Mouse (Mus musculus): ENCODE measurements around the gene Acap2. TPM values are rescaled to one million over a fixed set of nuclear protein-coding genes. Genes with fewer than 3 reads are reported as not detected.

Acap2 gene
- polyA plus RNA-seq, 1 experiment from 2014 or later, result 17.7 TPM

DNA sequence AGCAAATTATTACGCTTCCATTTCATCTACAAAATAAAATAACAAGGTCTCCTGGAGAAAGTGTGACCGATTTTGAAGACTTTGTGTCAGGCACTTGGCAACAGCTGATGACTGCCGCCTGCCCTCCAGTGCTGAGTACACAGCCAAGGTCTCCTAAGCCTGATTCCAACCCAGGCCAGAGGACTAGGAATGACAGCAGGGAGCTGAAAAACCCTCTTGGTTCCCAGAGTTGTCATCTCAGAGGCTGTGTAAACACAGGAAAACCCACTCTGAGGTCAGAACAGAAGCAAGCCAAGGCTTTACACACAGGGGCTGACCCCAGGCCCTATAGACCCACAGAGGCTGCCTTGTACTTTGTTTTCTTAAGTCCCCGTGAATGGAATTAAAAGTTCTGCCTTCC is 35.1 kb downstream of the Acap2 start:
- Histone ChIP-seq H3K4me1 (peaks cover 19% of the 10 kb centered on the region), H3K9me3 (replicated peaks) (no peaks in the 10 kb centered on the region), H3K9ac (no peak overlapping the region), H3K36me3 (no peaks in the 10 kb centered on the region), H3K27ac (no peak overlapping the region), H3K4me3 (replicated peaks) (no peak overlapping the region), H3K27me3 (no peaks in the 10 kb centered on the region), H3K4me2 (no peak overlapping the region)
- ATAC-seq (replicated peaks; ENCODE audit: low FRiP score), result no peak
- WGBS, result 61% methylated on average over 4 of the region's 4 CpGs

DNA sequence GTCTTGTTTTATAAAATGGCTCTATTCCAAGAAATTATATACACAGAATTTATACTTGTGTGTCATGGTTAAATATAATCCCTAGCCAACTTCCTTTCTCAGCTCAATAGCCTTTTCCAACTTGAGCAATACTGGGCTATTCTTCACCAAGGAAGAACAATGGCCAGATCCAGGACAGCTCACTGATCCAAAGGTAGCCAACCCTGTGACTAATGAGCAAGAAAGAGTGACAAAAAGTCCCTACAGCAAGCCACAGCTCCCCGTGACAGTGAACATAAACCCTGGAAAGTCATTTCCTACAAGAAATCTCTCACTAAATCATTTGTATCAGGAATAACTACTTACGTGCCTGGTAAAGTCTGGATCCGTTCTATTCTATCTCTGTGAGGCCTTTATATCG is 35.6 kb downstream of the Acap2 start:
- Histone ChIP-seq H3K9me3 (replicated peaks) (no peaks in the 10 kb centered on the region), H3K4me2 (no peak overlapping the region), H3K4me1 (peaks cover 19% of the 10 kb centered on the region), H3K27ac (no peak overlapping the region), H3K9ac (no peak overlapping the region), H3K4me3 (replicated peaks) (no peak overlapping the region), H3K27me3 (no peaks in the 10 kb centered on the region), H3K36me3 (no peaks in the 10 kb centered on the region)
- ATAC-seq (replicated peaks; ENCODE audit: low FRiP score), result no peak
- 65% methylated on average over 4 of the region's 4 CpGs for WGBS

GRCm38 (mm10) chr16:31164125-31164524 is 36.9 kb downstream of the Acap2 start:
- no peak overlapping the region for H3K4me2 ChIP-seq
- no peak overlapping the region for H3K27ac ChIP-seq
- H3K4me1 ChIP-seq, result peaks cover 19% of the 10 kb centered on the region
- no peak overlapping the region for H3K4me3 ChIP-seq (replicated peaks)
- no peak for ATAC-seq (replicated peaks; ENCODE audit: low FRiP score)
- no peaks in the 10 kb centered on the region for H3K27me3 ChIP-seq
- H3K36me3 ChIP-seq, result peaks cover 6% of the 10 kb centered on the region; the same call in 1 of the 2 replicates
- H3K9ac ChIP-seq, result no peak overlapping the region
- H3K9me3 ChIP-seq (replicated peaks), result no peaks in the 10 kb centered on the region
- 87% methylated on average over 4 of the region's 4 CpGs for WGBS

- 75% methylated on average over 6 of the region's 6 CpGs for WGBS
- no peak for ATAC-seq (replicated peaks; ENCODE audit: low FRiP score)
- Histone ChIP-seq H3K27me3 (no peaks in the 10 kb centered on the region), H3K4me2 (no peak overlapping the region), H3K4me1 (no peaks in the 10 kb centered on the region), H3K9ac (no peak overlapping the region), H3K9me3 (replicated peaks) (peaks cover 15% of the 10 kb centered on the region), H3K27ac (no peak overlapping the region), H3K4me3 (replicated peaks) (no peak overlapping the region), H3K36me3 (peaks cover 39% of the 10 kb centered on the region)
Measured at GRCm38 (mm10) chr16:31160486-31160885, 40.6 kb downstream of the Acap2 start.

DNA sequence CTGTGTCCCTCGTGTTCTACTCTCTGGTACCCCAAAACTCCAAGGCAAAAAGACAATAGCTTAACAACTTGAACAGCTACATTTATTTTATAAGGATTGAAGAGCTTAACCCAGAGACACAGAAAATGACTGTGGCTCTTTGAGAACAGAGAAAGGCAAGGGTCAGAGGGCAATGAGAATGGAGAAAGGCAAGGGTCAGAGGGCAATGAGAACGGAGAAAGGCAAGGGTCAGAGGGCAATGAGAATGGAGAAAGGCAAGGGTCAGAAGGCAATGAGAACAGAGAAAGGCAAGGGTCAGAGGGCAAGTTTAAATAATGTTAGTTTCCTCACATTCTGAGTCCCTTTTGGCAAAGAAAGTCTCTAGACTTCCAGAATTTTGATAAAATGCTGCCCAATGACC is 41.6 kb downstream of the Acap2 start:
- Histone ChIP-seq H3K4me3 (replicated peaks) (no peak overlapping the region), H3K9ac (no peak overlapping the region), H3K27me3 (no peaks in the 10 kb centered on the region), H3K27ac (no peak overlapping the region), H3K4me2 (no peak overlapping the region), H3K4me1 (no peaks in the 10 kb centered on the region), H3K36me3 (peaks cover 49% of the 10 kb centered on the region), H3K9me3 (replicated peaks) (peaks cover 15% of the 10 kb centered on the region)
- WGBS, result 49% methylated on average over 2 of the region's 2 CpGs
- ATAC-seq (replicated peaks; ENCODE audit: low FRiP score), result no peak

DNA sequence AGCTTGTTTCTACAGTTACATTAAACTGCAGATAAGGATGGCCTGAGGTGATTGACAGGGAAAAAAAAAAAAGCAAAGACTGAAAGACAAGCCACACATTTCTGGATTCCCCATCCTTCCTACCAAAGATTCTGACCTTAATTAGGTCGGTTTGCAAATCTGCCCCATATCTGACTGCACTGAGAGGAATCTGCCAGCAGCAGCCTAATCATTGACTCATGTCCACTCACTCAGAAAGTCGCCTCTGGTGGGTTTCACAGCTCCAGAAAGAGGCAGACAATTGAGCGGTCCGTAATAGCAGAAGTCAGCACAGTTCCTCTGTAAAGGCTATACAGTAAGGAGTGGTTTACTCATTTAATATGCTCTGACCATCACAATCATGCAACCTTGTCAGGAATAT is 51.2 kb downstream of the Acap2 start:
- 94% methylated on average over 4 of the region's 4 CpGs for WGBS
- ATAC-seq (replicated peaks; ENCODE audit: low FRiP score), result no peak
- H3K4me3 ChIP-seq (replicated peaks), result no peak overlapping the region

DNA sequence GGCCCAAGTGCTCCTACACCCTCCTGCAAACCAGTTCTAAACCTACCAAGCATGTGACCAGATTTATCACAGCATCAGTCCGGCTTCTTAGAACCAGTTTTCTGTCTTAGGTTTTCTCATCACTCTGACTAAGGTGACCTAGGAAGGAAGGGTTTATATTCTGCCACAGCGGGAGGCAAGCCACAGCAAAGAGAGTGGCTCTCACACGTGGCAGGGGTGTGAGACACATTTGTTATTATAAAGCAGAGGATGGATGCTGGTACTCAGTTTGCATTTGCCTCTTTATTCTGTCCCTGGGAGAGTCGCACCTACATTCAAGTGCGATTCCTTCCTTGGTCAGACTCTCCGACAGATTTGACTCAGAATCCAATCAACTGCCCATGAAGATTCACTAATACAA is 52.2 kb downstream of the Acap2 start:
- Histone ChIP-seq H3K27ac (no peak overlapping the region), H3K27me3 (no peaks in the 10 kb centered on the region), H3K36me3 (peaks cover 25% of the 10 kb centered on the region), H3K4me3 (replicated peaks) (no peak overlapping the region), H3K9ac (no peak overlapping the region), H3K4me2 (no peak overlapping the region), H3K4me1 (no peaks in the 10 kb centered on the region), H3K9me3 (replicated peaks) (no peaks in the 10 kb centered on the region)
- WGBS, result 77% methylated on average over 6 of the region's 6 CpGs
- no peak for ATAC-seq (replicated peaks; ENCODE audit: low FRiP score)

More for the DNA sequence above, 51.2 kb downstream of the Acap2 start:
- no peak overlapping the region for H3K9ac ChIP-seq
- no peaks in the 10 kb centered on the region for H3K9me3 ChIP-seq (replicated peaks)
- H3K36me3 ChIP-seq, result peaks cover 34% of the 10 kb centered on the region
- no peak overlapping the region for H3K4me2 ChIP-seq
- H3K4me1 ChIP-seq, result no peaks in the 10 kb centered on the region
- H3K27me3 ChIP-seq, result no peaks in the 10 kb centered on the region
- no peak overlapping the region for H3K27ac ChIP-seq

GRCm38 (mm10) chr16:31147766-31148165 is 53.3 kb downstream of the Acap2 start:
- Histone ChIP-seq H3K4me1 (no peaks in the 10 kb centered on the region), H3K27me3 (no peaks in the 10 kb centered on the region), H3K9ac (no peak overlapping the region), H3K4me3 (replicated peaks) (no peak overlapping the region), H3K27ac (no peak overlapping the region), H3K4me2 (no peak overlapping the region), H3K36me3 (peaks cover 20% of the 10 kb centered on the region), H3K9me3 (replicated peaks) (no peaks in the 10 kb centered on the region)
- ATAC-seq (replicated peaks; ENCODE audit: low FRiP score), result no peak
- 84% methylated on average over 6 of the region's 6 CpGs for WGBS

DNA sequence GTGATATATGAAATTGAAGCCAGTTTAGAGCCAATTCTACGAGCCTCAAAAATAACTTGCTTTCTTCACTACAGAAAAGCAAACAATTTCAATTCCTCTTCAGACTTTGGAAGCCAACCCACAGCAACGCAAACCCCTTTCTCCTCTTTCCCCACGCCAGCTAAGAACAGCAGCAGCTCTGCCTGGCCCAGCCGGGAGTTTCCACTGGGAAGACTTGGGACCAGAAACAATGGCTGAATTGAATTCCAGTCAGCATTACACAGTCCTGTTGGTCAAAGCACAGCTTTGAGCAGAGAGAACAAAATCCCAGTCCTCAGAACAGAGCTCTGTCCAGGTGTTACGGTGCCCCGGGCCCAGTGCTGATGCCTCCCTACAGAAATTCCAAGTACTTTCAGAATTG is 59.1 kb downstream of the Acap2 start:
- Histone ChIP-seq H3K27ac (no peak overlapping the region), H3K9ac (no peak overlapping the region), H3K4me2 (no peak overlapping the region), H3K4me1 (no peaks in the 10 kb centered on the region), H3K27me3 (no peaks in the 10 kb centered on the region), H3K36me3 (peaks cover 21% of the 10 kb centered on the region), H3K9me3 (replicated peaks) (no peaks in the 10 kb centered on the region), H3K4me3 (replicated peaks) (no peak overlapping the region)
- ATAC-seq (replicated peaks; ENCODE audit: low FRiP score), result no peak
- WGBS, result 83% methylated on average over 6 of the region's 6 CpGs

DNA sequence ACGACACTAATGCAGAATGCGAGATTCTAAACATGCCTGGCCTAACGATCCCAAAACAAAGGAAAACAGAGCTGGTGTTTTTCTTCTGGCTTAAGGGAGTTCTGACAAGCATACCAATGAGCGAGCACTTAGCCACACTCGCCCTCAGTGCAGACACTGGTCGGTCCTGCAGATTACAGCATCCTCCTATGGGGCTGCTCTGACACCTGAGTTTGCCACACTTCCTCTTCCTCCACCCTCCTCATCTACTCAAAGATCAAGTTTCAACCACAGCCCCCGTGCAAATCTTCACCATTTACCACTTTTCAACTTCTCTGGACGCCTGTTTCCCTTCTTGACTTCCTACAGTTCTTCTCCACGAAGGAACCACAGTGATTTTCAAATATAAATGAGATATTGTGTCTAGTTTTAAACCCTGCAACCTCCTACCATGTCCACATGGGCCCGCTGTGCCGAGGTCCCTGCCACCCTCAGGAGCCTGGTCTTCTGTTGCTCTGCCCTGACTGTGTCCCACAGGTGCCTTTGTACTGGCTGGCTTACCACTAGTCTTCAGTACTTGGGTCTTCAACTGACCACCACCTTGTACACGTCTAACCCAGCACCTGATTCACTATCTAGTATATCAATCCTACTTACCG is 64.3 kb downstream of the Acap2 start:
- no peak for ATAC-seq (replicated peaks; ENCODE audit: low FRiP score)
- Histone ChIP-seq H3K36me3 (peaks cover 34% of the 10 kb centered on the region), H3K9me3 (replicated peaks) (no peaks in the 10 kb centered on the region), H3K9ac (no peak overlapping the region), H3K4me3 (replicated peaks) (no peak overlapping the region), H3K4me2 (no peak overlapping the region), H3K27me3 (no peaks in the 10 kb centered on the region), H3K4me1 (peaks cover under 1% of the 10 kb centered on the region; the same call in 1 of the 2 replicates), H3K27ac (no peak overlapping the region)
- 64% methylated on average over 13 of the region's 13 CpGs for WGBS

DNA sequence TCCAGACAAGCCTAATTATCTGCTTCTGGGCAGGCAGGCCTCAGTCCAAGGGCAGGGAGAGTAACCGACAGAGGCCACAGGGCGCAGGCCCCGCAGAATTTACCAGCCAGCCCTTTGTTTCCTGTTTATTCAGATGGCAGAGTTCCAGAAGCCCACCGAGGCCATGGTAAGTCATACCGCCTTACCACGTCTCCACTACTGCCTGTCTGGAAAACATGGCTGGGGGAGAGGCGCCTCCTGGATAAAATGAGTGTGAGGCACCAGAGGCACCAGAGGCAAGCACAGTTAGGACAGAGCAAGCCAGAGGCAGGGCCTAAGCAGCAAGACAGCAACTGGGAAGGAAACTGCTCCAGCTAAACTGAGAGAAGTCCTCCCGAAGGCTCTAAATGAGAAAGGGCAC is 65.5 kb downstream of the Acap2 start:
- 57% methylated on average over 8 of the region's 8 CpGs for WGBS
- Histone ChIP-seq H3K27me3 (no peaks in the 10 kb centered on the region), H3K9ac (no peak overlapping the region), H3K4me3 (replicated peaks) (no peak overlapping the region), H3K27ac (no peak overlapping the region), H3K4me2 (no peak overlapping the region), H3K9me3 (replicated peaks) (no peaks in the 10 kb centered on the region), H3K36me3 (peaks cover 43% of the 10 kb centered on the region), H3K4me1 (peaks cover 3% of the 10 kb centered on the region; the same call in 1 of the 2 replicates)
- no peak for ATAC-seq (replicated peaks; ENCODE audit: low FRiP score)

GRCm38 (mm10) chr16:31131531-31131930 is 69.5 kb downstream of the Acap2 start:
- no peaks in the 10 kb centered on the region for H3K27me3 ChIP-seq
- peaks cover 3% of the 10 kb centered on the region; the same call in 1 of the 2 replicates for H3K4me1 ChIP-seq
- peaks cover 54% of the 10 kb centered on the region for H3K36me3 ChIP-seq
- no peak for ATAC-seq (replicated peaks; ENCODE audit: low FRiP score)
- H3K9ac ChIP-seq, result no peak overlapping the region
- WGBS, result 39% methylated on average over 5 of the region's 5 CpGs
- H3K4me2 ChIP-seq, result no peak overlapping the region
- no peak overlapping the region for H3K27ac ChIP-seq
- no peak overlapping the region for H3K4me3 ChIP-seq (replicated peaks)
- H3K9me3 ChIP-seq (replicated peaks), result no peaks in the 10 kb centered on the region

DNA sequence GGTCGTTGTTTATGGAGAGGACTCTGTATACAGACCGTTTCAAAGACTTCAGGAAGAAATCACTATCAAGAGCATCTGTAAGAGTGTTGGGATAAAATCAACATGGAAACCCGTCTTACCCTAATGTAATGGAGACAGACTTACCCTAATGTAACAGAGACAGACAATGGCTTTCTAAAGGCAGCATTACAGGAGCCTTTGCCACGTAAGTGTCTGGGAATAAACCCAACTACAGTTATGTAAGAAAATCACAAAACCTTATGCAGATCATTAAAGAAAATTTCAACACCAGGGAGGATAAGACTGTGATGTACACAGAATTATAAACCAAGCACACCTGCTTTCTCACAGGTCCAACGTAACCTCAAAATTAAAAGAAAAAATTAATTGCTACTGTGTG is 72.9 kb downstream of the Acap2 start:
- WGBS, result 90% methylated on average over 5 of the region's 5 CpGs
- no peak for ATAC-seq (replicated peaks; ENCODE audit: low FRiP score)
- H3K36me3 ChIP-seq, result peaks cover 45% of the 10 kb centered on the region

More for the DNA sequence above, 72.9 kb downstream of the Acap2 start:
- Histone ChIP-seq H3K9ac (no peak overlapping the region), H3K27ac (no peak overlapping the region), H3K4me1 (peaks cover 3% of the 10 kb centered on the region; the same call in 1 of the 2 replicates), H3K4me3 (replicated peaks) (no peak overlapping the region), H3K27me3 (no peaks in the 10 kb centered on the region), H3K9me3 (replicated peaks) (no peaks in the 10 kb centered on the region), H3K4me2 (no peak overlapping the region)
